Mouse (Mus musculus): Measurements from ENCODE around the gene Tdp1. TPM values are rescaled to one million over a fixed set of nuclear protein-coding genes. Genes with fewer than 3 reads are reported as not detected.

Gene Tdp1
- total and polyA plus RNA-seq, 3 experiments: 5.1 to 16.7 (median 13.1) TPM

- DNase-seq: no peak
Observed at GRCm38 (mm10) chr12:99898248-99898870, 14.0 kb downstream of the Tdp1 start.

- DNase-seq: no peak
Observed at GRCm38 (mm10) chr12:99899991-99900390, 15.7 kb downstream of the Tdp1 start.

GRCm38 (mm10) chr12:99901973-99902866 lies 17.9 kb downstream of the Tdp1 start:
- DNase-seq: no peak

- DNase-seq: no peak
Observed at GRCm38 (mm10) chr12:99902867-99903370, 18.6 kb downstream of the Tdp1 start.

DNA sequence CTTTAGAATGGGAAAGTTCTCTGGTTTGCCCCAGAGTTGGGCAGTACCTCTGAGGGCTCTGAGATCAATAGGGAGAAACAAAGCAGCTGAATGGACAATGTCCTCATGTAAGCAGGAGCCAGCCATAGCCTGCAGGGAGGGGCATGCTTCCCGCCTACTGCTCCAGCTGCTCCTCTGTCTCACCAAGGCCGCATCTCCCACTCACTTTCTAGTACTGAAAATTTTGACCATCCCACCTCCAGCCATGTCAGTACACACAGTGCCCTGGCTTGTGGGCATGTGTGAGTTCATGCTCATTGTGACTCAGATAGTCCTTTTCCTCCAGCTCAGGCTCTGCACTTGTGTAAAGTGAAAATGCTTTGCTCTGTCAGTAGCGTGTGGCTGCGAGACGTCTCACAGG lies 20.2 kb downstream of the Tdp1 start:
- DNase-seq: no peak

DNA sequence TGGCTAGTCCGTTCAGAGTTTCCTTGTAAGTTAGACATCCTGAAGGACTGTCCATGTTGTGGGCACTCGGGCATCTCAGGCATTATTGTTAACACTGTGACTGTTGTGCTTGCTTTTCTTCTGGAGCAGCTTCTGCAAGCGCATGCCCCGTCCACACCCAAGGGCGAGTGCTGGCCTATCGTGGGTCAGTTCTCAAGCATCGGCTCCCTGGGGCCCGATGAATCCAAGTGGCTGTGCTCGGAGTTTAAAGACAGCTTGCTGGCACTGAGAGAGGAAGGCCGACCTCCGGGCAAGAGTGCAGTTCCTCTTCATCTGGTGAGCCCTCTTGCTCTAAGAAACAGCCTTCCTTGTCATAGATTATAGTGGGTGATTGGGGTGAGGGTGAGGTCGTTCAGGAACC lies 27.1 kb downstream of the Tdp1 start:
- no peak for DNase-seq

GRCm38 (mm10) chr12:99917800-99918427 lies 33.6 kb downstream of the Tdp1 start:
- peak; percentile 56 for DNase-seq

DNA sequence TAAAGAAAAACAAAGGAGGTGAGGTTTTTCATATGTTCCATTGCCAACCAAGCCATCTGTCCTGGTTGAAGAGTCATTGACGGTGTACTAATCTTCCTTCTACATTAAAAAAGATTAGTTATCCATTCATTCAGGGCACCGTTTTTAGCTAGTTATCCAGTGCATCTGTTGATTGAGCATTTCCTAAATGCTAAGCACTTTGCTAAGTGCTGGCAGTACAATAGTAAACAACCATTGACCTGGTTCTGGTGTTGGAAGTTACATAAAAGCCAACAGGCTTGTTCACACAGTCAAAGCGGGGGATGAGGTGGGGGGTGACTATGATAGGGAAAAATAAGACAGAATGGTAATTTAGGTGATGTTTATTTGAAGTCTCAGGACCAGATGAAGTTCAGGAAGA lies 35.3 kb downstream of the Tdp1 start:
- DNase-seq: no peak

- no peak for DNase-seq
Observed at GRCm38 (mm10) chr12:99921045-99921444, 36.7 kb downstream of the Tdp1 start.

DNA sequence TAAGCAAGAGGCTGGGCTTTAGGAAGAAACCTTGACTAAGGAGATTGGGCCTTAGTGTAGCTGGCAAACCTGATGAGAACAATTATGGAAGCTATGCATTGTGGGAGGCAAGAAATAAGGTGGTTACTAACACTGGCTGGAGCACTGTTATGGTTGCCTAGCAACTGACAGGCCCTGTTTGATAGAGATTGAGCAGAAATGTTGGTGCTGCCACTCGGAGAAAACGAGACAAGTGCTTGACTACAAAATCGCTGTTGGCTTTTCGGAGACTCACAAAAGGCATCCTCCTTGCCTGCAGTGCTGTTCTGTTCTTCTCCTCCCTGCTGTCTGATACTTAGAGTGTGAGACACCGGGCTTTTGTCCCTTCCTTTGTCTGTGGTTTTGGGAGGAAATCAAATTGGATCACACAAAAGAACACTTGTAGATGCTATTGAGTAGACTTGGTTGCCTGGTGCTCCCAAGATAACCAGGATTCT lies 38.9 kb downstream of the Tdp1 start:
- DNase-seq: no peak

- DNase-seq: no peak
Observed at GRCm38 (mm10) chr12:99923703-99924102, 39.4 kb downstream of the Tdp1 start.

GRCm38 (mm10) chr12:99928311-99928710 lies 44.0 kb downstream of the Tdp1 start:
- DNase-seq: no peak

DNA sequence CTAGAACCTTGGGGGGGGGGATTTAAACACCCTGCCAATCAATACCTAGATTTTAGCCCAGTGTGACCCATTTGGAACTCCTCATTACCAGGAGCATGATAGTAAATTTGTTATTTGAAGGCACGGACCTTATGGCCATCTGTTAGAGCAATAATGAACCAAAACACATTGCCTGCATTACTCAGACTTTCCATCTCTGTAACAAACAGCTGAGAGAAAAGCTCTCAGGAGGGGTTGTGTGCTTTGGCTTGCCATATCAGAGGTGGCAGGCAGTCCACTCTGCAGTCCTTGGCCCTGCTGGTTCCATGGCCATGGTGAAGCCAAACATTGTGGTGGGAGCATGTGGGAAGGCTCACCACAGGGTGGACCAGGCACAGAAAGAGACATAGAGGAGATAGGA lies 44.8 kb downstream of the Tdp1 start:
- no peak for DNase-seq

DNA sequence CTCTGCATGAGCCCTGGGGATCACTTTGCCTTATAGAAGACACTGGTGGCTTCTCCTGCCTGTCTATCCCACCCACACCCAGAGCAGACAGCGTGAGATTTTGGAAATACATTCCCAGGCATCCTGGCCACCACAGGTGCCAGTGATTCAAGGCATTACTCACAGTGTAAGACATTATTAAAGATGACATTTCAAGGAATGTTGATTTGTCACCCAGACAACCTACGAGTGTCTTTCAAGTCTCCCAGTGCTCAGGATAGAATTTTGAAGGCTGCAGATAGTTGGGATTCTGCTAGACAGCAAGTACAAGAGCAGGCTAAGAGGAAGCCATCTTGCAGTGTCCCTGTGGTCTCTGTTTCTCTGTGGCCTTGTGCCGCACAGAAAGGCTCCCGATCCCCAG lies 47.9 kb downstream of the Tdp1 start:
- no peak for DNase-seq

DNA sequence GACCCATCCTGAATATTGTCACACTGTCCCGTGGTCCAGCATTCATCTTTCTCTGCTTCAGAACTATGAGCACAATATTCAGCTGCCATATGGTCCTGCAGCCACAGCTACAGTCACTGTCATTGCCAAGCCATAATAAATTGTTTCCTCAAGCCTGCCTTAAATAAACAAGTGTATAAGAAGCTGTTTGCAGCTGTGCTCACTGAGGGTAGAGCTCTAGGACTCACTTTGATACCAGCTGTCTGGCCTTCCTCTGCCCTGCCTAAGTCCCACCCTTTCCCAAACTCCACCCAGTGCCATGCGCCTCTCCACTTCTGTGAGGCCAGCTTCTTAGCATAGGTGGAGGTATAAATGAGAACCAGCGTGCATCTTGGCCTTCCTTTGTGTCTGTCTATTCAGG lies 49.3 kb downstream of the Tdp1 start:
- no peak for DNase-seq

DNA sequence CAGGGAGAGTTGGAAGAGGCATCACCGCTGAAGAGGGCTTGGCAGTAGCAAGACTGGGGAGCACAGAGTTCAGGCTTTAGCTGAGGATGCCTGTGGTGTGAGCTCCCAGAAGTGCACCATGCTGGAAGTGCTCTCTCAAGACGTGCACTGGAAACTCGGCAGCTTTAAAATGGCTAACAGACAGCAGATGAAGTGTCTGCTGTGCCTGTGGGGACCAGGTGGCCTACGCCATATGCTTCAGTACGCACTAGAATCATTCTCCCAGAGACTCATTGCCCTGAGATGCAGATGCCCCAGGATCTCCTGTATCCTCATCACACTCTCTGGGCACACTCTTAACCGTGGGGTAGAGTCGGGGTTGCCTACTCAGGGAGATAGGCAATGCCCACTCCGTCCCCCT lies 51.1 kb downstream of the Tdp1 start:
- no peak for DNase-seq

- DNase-seq: no peak
Observed at GRCm38 (mm10) chr12:99938476-99938875, 54.2 kb downstream of the Tdp1 start.

- no peak for DNase-seq
Observed at GRCm38 (mm10) chr12:99939179-99939578, 54.9 kb downstream of the Tdp1 start.

GRCm38 (mm10) chr12:99940704-99941103 lies 56.4 kb downstream of the Tdp1 start:
- no peak for DNase-seq

DNA sequence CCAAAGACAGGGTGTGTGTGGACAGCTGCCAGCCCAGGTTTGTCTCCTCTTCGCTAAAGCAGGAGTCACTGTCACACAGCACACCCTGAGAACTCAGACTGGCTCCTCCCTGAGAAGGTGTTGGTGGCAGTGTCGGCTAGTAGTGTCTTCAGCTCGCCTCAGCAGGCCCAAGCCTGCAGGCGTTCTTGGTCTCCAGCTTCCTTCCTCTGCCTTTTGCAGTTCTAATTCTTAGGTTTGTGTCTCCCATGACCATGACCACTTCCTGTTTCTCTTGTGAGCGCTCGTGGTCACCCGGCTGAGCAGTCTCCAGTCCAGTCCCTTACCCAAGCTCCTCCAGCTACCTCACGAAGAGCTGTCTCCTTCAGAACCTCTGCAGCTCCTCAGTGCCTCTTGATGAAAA lies 58.1 kb downstream of the Tdp1 start:
- no peak for DNase-seq

GRCm38 (mm10) chr12:99952928-99953327 lies 68.6 kb downstream of the Tdp1 start:
- peak; percentile 64 for DNase-seq

DNA sequence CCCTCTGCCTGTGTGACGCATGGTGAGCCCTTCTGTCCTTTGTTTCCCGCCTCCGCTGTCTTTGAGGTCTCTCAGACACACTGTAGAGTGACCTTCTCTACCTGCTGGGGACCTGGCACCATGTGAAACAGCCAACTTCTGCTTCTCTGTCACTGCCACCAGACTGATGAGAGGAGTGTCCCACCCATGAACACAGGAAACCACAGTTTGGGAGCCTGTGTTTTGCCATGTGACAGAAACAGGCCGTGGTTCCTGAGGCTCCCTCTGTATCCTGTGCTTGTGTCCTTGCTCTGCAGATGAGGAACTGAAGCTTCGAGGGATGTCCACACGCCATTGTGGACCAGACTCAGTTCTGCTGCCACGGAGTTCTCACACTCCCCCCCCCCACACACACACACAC lies 72.1 kb downstream of the Tdp1 start:
- DNase-seq: no peak

Measured in adrenal gland, adult 2 months (tissue).